Mouse (Mus musculus): ENCODE measurements around the gene Pitpnb. TPM values are rescaled to one million over a fixed set of nuclear protein-coding genes. Genes with fewer than 3 reads are reported as not detected.

The Pitpnb gene
- polyA plus RNA-seq, 1 experiment from 2014 or later = 110 TPM

- 67% methylated on average over 7 of the region's 7 CpGs for WGBS
- peaks cover 69% of the 10 kb centered on the region for H3K36me3 ChIP-seq
- ATAC-seq (ENCODE audit: borderline replicate concordance, extremely low read depth, low FRiP score, low TSS enrichment) = no peak
Observed at GRCm38 (mm10) chr5:111378126-111378993, 47.8 kb downstream of the Pitpnb start.

GRCm38 (mm10) chr5:111383335-111383734 is 52.8 kb downstream of the Pitpnb start:
- Histone ChIP-seq H3K4me3 (no peak overlapping the region), H3K4me2 (no peak overlapping the region), H3K36me3 (peaks cover 80% of the 10 kb centered on the region), H3K9ac (no peak overlapping the region), H3K27ac (no peak overlapping the region), H3K27me3 (no peaks in the 10 kb centered on the region), H3K9me3 (no peaks in the 10 kb centered on the region), H3K4me1 (no peaks in the 10 kb centered on the region)
- WGBS = 82% methylated on average over 5 of the region's 5 CpGs
- ATAC-seq (ENCODE audit: borderline replicate concordance, extremely low read depth, low FRiP score, low TSS enrichment) = no peak

More at GRCm38 (mm10) chr5:111378126-111378993, 47.8 kb downstream of the Pitpnb start:
- no peak overlapping the region for H3K9ac ChIP-seq
- no peaks in the 10 kb centered on the region for H3K27me3 ChIP-seq
- no peak overlapping the region for H3K27ac ChIP-seq
- H3K9me3 ChIP-seq = no peaks in the 10 kb centered on the region
- H3K4me3 ChIP-seq = no peak overlapping the region
- H3K4me2 ChIP-seq = no peak overlapping the region
- H3K4me1 ChIP-seq = no peaks in the 10 kb centered on the region

- Histone ChIP-seq H3K4me2 (no peak overlapping the region), H3K4me1 (peaks cover 40% of the 10 kb centered on the region), H3K27ac (no peak overlapping the region), H3K4me3 (no peak overlapping the region), H3K27me3 (no peaks in the 10 kb centered on the region), H3K9me3 (no peaks in the 10 kb centered on the region), H3K9ac (no peak overlapping the region), H3K36me3 (peaks cover 24% of the 10 kb centered on the region)
- WGBS = 68% methylated on average over 10 of the region's 10 CpGs
- no peak for ATAC-seq (ENCODE audit: borderline replicate concordance, extremely low read depth, low FRiP score, low TSS enrichment)
Observed at GRCm38 (mm10) chr5:111390911-111391310, 60.3 kb downstream of the Pitpnb start.

GRCm38 (mm10) chr5:111391485-111391884 is 60.9 kb downstream of the Pitpnb start:
- H3K4me2 ChIP-seq = no peak overlapping the region
- no peak for ATAC-seq (ENCODE audit: borderline replicate concordance, extremely low read depth, low FRiP score, low TSS enrichment)
- no peak overlapping the region for H3K27ac ChIP-seq
- no peak overlapping the region for H3K4me3 ChIP-seq
- no peaks in the 10 kb centered on the region for H3K9me3 ChIP-seq
- H3K4me1 ChIP-seq = peaks cover 44% of the 10 kb centered on the region
- H3K9ac ChIP-seq = no peak overlapping the region
- H3K36me3 ChIP-seq = peaks cover 18% of the 10 kb centered on the region
- WGBS = 75% methylated on average over 6 of the region's 6 CpGs
- H3K27me3 ChIP-seq = no peaks in the 10 kb centered on the region

- H3K9me3 ChIP-seq = no peaks in the 10 kb centered on the region
- peak overlapping the region; percentile 59 for H3K27ac ChIP-seq
- WGBS = 7% methylated on average over 17 of the region's 17 CpGs
- ATAC-seq (ENCODE audit: borderline replicate concordance, extremely low read depth, low FRiP score, low TSS enrichment) = peak; percentile 53
- no peaks in the 10 kb centered on the region for H3K27me3 ChIP-seq
- 0 out of 2 replicates have a peak overlapping the region, but pooled peaks have one; percentile 3 for H3K9ac ChIP-seq
- peaks cover 52% of the 10 kb centered on the region for H3K4me1 ChIP-seq
- no peak overlapping the region for H3K4me3 ChIP-seq
- H3K4me2 ChIP-seq = peak overlapping the region; percentile 36
- no peaks in the 10 kb centered on the region for H3K36me3 ChIP-seq
Observed at GRCm38 (mm10) chr5:111393346-111394197, 63.0 kb downstream of the Pitpnb start.

- no peaks in the 10 kb centered on the region for H3K36me3 ChIP-seq
Observed at GRCm38 (mm10) chr5:111394198-111395053, 63.9 kb downstream of the Pitpnb start.

GRCm38 (mm10) chr5:111395771-111396170 is 65.2 kb downstream of the Pitpnb start:
- Histone ChIP-seq H3K4me2 (no peak overlapping the region), H3K27me3 (0 out of 2 replicates have a peak, but pooled peaks cover 4% of the 10 kb centered on the region), H3K27ac (no peak overlapping the region), H3K9me3 (no peaks in the 10 kb centered on the region), H3K36me3 (no peaks in the 10 kb centered on the region), H3K9ac (no peak overlapping the region), H3K4me3 (no peak overlapping the region), H3K4me1 (peaks cover 57% of the 10 kb centered on the region)
- no peak for ATAC-seq (ENCODE audit: borderline replicate concordance, extremely low read depth, low FRiP score, low TSS enrichment)
- WGBS = 41% methylated on average over 10 of the region's 10 CpGs

More at GRCm38 (mm10) chr5:111394198-111395053, 63.9 kb downstream of the Pitpnb start:
- peak overlapping the region; percentile 59; the same call in 1 of the 2 replicates for H3K27ac ChIP-seq
- WGBS = 9% methylated on average over 15 of the region's 15 CpGs
- H3K4me1 ChIP-seq = peaks cover 57% of the 10 kb centered on the region
- no peak for ATAC-seq (ENCODE audit: borderline replicate concordance, extremely low read depth, low FRiP score, low TSS enrichment)
- peak overlapping the region; percentile 36 for H3K4me2 ChIP-seq
- 0 out of 2 replicates have a peak, but pooled peaks cover 4% of the 10 kb centered on the region for H3K27me3 ChIP-seq
- no peaks in the 10 kb centered on the region for H3K9me3 ChIP-seq
- H3K4me3 ChIP-seq = no peak overlapping the region
- no peak overlapping the region for H3K9ac ChIP-seq

- 59% methylated on average over 4 of the region's 4 CpGs for WGBS
- H3K4me2 ChIP-seq = no peak overlapping the region
- H3K4me1 ChIP-seq = peaks cover 58% of the 10 kb centered on the region
- no peaks in the 10 kb centered on the region for H3K9me3 ChIP-seq
- ATAC-seq (ENCODE audit: borderline replicate concordance, extremely low read depth, low FRiP score, low TSS enrichment) = no peak
- H3K27me3 ChIP-seq = 0 out of 2 replicates have a peak, but pooled peaks cover 4% of the 10 kb centered on the region
- H3K36me3 ChIP-seq = no peaks in the 10 kb centered on the region
- H3K9ac ChIP-seq = no peak overlapping the region
- H3K27ac ChIP-seq = no peak overlapping the region
- H3K4me3 ChIP-seq = no peak overlapping the region
Observed at GRCm38 (mm10) chr5:111396199-111396598, 65.6 kb downstream of the Pitpnb start.

- no peak overlapping the region for H3K4me2 ChIP-seq
- no peak overlapping the region for H3K4me3 ChIP-seq
- no peaks in the 10 kb centered on the region for H3K9me3 ChIP-seq
- H3K36me3 ChIP-seq = no peaks in the 10 kb centered on the region
- H3K4me1 ChIP-seq = peaks cover 64% of the 10 kb centered on the region
- 52% methylated on average over 4 of the region's 4 CpGs for WGBS
- no peak overlapping the region for H3K27ac ChIP-seq
- no peak for ATAC-seq (ENCODE audit: borderline replicate concordance, extremely low read depth, low FRiP score, low TSS enrichment)
- H3K27me3 ChIP-seq = 0 out of 2 replicates have a peak, but pooled peaks cover 4% of the 10 kb centered on the region
- H3K9ac ChIP-seq = no peak overlapping the region
Observed at GRCm38 (mm10) chr5:111398471-111398870, 67.9 kb downstream of the Pitpnb start.

- Histone ChIP-seq H3K4me3 (no peak overlapping the region), H3K27me3 (0 out of 2 replicates have a peak, but pooled peaks cover 4% of the 10 kb centered on the region), H3K27ac (no peak overlapping the region), H3K9me3 (no peaks in the 10 kb centered on the region), H3K36me3 (no peaks in the 10 kb centered on the region), H3K4me1 (peaks cover 56% of the 10 kb centered on the region), H3K9ac (no peak overlapping the region), H3K4me2 (no peak overlapping the region)
- WGBS = 56% methylated on average over 4 of the region's 4 CpGs
- ATAC-seq (ENCODE audit: borderline replicate concordance, extremely low read depth, low FRiP score, low TSS enrichment) = no peak
Observed at GRCm38 (mm10) chr5:111399271-111399670, 68.7 kb downstream of the Pitpnb start.
